Comparison of ENCODE assay signal across 8 mouse cellular contexts in genomic region chr1:131829279-131829678, GRCm38 (mm10). TPM values are rescaled to one million over a fixed set of nuclear protein-coding genes. Genes with fewer than 3 reads are reported as not detected.
A peak's percentile ranks its signal among the peaks of the same experiment; 100 is the strongest.
DNase-seq lines count a peak whose midpoint lies in the region; ATAC-seq lines count a peak whose summit lies in the region.

No protein-coding gene starts in this region.

- peak overlapping the region; percentile 81 for H3K4me3 ChIP-seq in kidney, embryonic 16.5 days (ENCODE audit: low read length)
- H3K4me3 ChIP-seq in forebrain, embryonic 15.5 days = peak overlapping the region; percentile 69
- no peak overlapping the region for H3K4me3 ChIP-seq in liver, embryonic 15.5 days (replicated peaks)

- no peaks in the 10 kb centered on the region for H3K27me3 ChIP-seq in kidney, embryonic 16.5 days (ENCODE audit: insufficient read depth, low read length)
- no peaks in the 10 kb centered on the region for H3K27me3 ChIP-seq in forebrain, embryonic 15.5 days
- peaks cover 10% of the 10 kb centered on the region; the same call in 1 of the 2 replicates for H3K27me3 ChIP-seq in liver, embryonic 15.5 days

- H3K36me3 ChIP-seq in kidney, embryonic 16.5 days (ENCODE audit: insufficient read depth, low read length) = peaks cover 8% of the 10 kb centered on the region; the same call in 1 of the 2 replicates
- no peaks in the 10 kb centered on the region; the same call in 1 of the 2 replicates for H3K36me3 ChIP-seq in forebrain, embryonic 15.5 days
- H3K36me3 ChIP-seq in liver, embryonic 15.5 days (replicated peaks) = no peaks in the 10 kb centered on the region

- peak overlapping the region; percentile 82 for H3K4me2 ChIP-seq in kidney, embryonic 16.5 days (replicated peaks; ENCODE audit: low read depth, low read length)
- peak overlapping the region; percentile 67 for H3K4me2 ChIP-seq in forebrain, embryonic 15.5 days (replicated peaks)
- H3K4me2 ChIP-seq in liver, embryonic 15.5 days = peak overlapping the region; percentile 95; the same call in 1 of the 2 replicates

- H3K9ac ChIP-seq in kidney, embryonic 16.5 days (replicated peaks; ENCODE audit: low read length) = peak overlapping the region; percentile 71
- 0 out of 2 replicates have a peak overlapping the region, but pooled peaks have one; percentile 8 for H3K9ac ChIP-seq in forebrain, embryonic 15.5 days (replicated peaks)
- H3K9ac ChIP-seq in liver, embryonic 15.5 days = no peak overlapping the region

- no peaks in the 10 kb centered on the region for H3K9me3 ChIP-seq in kidney, embryonic 16.5 days (ENCODE audit: low read length)
- H3K9me3 ChIP-seq in forebrain, embryonic 15.5 days = no peaks in the 10 kb centered on the region
- H3K9me3 ChIP-seq in liver, embryonic 15.5 days (replicated peaks) = no peaks in the 10 kb centered on the region

- H3K4me1 ChIP-seq in kidney, embryonic 16.5 days (ENCODE audit: insufficient read depth, low read length) = peaks cover 7% of the 10 kb centered on the region; the same call in 1 of the 2 replicates
- H3K4me1 ChIP-seq in forebrain, embryonic 15.5 days = peaks cover 42% of the 10 kb centered on the region
- peaks cover 27% of the 10 kb centered on the region for H3K4me1 ChIP-seq in liver, embryonic 15.5 days (replicated peaks)

- DNase-seq in kidney, postnatal 10 days = no peak
- DNase-seq in NIH3T3 (ENCODE audit: low read depth) = peak; percentile 12
- DNase-seq in layer of hippocampus, adult 8-10 months (ENCODE audit: low spot score in 2 of 2) = no peak
- no peak for DNase-seq in adrenal gland, adult 2 months
- no peak for DNase-seq in adrenal gland, adult 8-10 months

- 27% methylated on average over 5 of the region's 5 CpGs for WGBS in kidney, embryonic 16.5 days
- 55% methylated on average over 5 of the region's 5 CpGs for WGBS in forebrain, embryonic 15.5 days
- 35% methylated on average over 5 of the region's 5 CpGs for WGBS in liver, embryonic 15.5 days (ENCODE audit: insufficient replicate concordance)

- H3K27ac ChIP-seq in kidney, embryonic 16.5 days (ENCODE audit: low read length) = no peak overlapping the region
- H3K27ac ChIP-seq in forebrain, embryonic 15.5 days (replicated peaks) = no peak overlapping the region
- no peak overlapping the region for H3K27ac ChIP-seq in liver, embryonic 15.5 days (replicated peaks)

- no peak for ATAC-seq in kidney, embryonic 16.5 days (ENCODE audit: low FRiP score, low TSS enrichment)
- no peak for ATAC-seq in forebrain, embryonic 15.5 days (replicated peaks)
- ATAC-seq in liver, embryonic 15.5 days (ENCODE audit: insufficient read depth) = no peak

RNA-seq across cellular contexts. Expression of gene Slc41a1, which starts 2.0 kb away (rescaled TPM):
- 16.0 and 16.1 TPM in 2 replicates for polyA plus RNA-seq in kidney, embryonic 16.5 days (2015; fragmentation: Nextera tagmentation; extraction: Ambion mirVana)
- 14.2 and 16.0 TPM in 2 replicates for polyA plus RNA-seq in forebrain, embryonic 15.5 days (2015; fragmentation: Nextera tagmentation; extraction: Ambion mirVana)
- 0.99 and 1.2 TPM in 2 replicates for polyA plus RNA-seq in liver, embryonic 15.5 days (2015; fragmentation: Nextera tagmentation; extraction: Ambion mirVana)
- total RNA-seq in layer of hippocampus, adult 8-10 months (2022) = 10 to 100 TPM; 66.7 to 71.1 (median 68.5) TPM
- 10 to 100 TPM; 48.8 to 49.6 TPM for total RNA-seq in adrenal gland, adult 2 months (2021)
- polyA plus RNA-seq in adrenal gland, adult 2 months (2012; rRNA removed) = 94.1 and 107 TPM in 2 replicates
- 10 to 100 TPM; 49.1 to 57.2 (median 53.0) TPM for total RNA-seq in adrenal gland, adult 8-10 months (2022)

RNA-seq across cellular contexts. Expression of gene Pm20d1, which starts 32.1 kb away (rescaled TPM):
- 4.2 and 5.0 TPM in 2 replicates for polyA plus RNA-seq in kidney, embryonic 16.5 days (2015; fragmentation: Nextera tagmentation; extraction: Ambion mirVana)
- polyA plus RNA-seq in forebrain, embryonic 15.5 days (2015; fragmentation: Nextera tagmentation; extraction: Ambion mirVana) = 0.19 and 0.69 TPM in 2 replicates
- 4.5 and 6.4 TPM in 2 replicates for polyA plus RNA-seq in liver, embryonic 15.5 days (2015; fragmentation: Nextera tagmentation; extraction: Ambion mirVana)
- total RNA-seq in layer of hippocampus, adult 8-10 months (2022) = 1 to 10 TPM; 2.2 to 3.7 (median 2.8) TPM
- 10 to 100 TPM in 1 of 2 experiments, 1 to 10 TPM in 1; 6.6 to 20.6 TPM for total RNA-seq in adrenal gland, adult 2 months (2021)
- polyA plus RNA-seq in adrenal gland, adult 2 months (2012; rRNA removed) = 4.2 and 5.7 TPM in 2 replicates
- 10 to 100 TPM in 2 of 4 experiments, 1 to 10 TPM in 2; 6.2 to 15.0 (median 10.6) TPM for total RNA-seq in adrenal gland, adult 8-10 months (2022)

RNA-seq across cellular contexts. Expression of gene Rab29, which starts 37.7 kb away (rescaled TPM):
- polyA plus RNA-seq in kidney, embryonic 16.5 days (2015; fragmentation: Nextera tagmentation; extraction: Ambion mirVana) = 20.1 and 21.6 TPM in 2 replicates
- 8.0 and 8.6 TPM in 2 replicates for polyA plus RNA-seq in forebrain, embryonic 15.5 days (2015; fragmentation: Nextera tagmentation; extraction: Ambion mirVana)
- 9.8 and 10.0 TPM in 2 replicates for polyA plus RNA-seq in liver, embryonic 15.5 days (2015; fragmentation: Nextera tagmentation; extraction: Ambion mirVana)
- total RNA-seq in layer of hippocampus, adult 8-10 months (2022) = 10 to 100 TPM in 2 of 4 experiments, 1 to 10 TPM in 2; 5.9 to 11.1 (median 9.3) TPM
- 10 to 100 TPM; 15.1 to 28.7 TPM for total RNA-seq in adrenal gland, adult 2 months (2021)
- 18.7 and 24.3 TPM in 2 replicates for polyA plus RNA-seq in adrenal gland, adult 2 months (2012; rRNA removed)
- 10 to 100 TPM; 15.0 to 28.6 (median 22.0) TPM for total RNA-seq in adrenal gland, adult 8-10 months (2022)
